Mouse (Mus musculus): ENCODE results near the gene Tox2.

DNA sequence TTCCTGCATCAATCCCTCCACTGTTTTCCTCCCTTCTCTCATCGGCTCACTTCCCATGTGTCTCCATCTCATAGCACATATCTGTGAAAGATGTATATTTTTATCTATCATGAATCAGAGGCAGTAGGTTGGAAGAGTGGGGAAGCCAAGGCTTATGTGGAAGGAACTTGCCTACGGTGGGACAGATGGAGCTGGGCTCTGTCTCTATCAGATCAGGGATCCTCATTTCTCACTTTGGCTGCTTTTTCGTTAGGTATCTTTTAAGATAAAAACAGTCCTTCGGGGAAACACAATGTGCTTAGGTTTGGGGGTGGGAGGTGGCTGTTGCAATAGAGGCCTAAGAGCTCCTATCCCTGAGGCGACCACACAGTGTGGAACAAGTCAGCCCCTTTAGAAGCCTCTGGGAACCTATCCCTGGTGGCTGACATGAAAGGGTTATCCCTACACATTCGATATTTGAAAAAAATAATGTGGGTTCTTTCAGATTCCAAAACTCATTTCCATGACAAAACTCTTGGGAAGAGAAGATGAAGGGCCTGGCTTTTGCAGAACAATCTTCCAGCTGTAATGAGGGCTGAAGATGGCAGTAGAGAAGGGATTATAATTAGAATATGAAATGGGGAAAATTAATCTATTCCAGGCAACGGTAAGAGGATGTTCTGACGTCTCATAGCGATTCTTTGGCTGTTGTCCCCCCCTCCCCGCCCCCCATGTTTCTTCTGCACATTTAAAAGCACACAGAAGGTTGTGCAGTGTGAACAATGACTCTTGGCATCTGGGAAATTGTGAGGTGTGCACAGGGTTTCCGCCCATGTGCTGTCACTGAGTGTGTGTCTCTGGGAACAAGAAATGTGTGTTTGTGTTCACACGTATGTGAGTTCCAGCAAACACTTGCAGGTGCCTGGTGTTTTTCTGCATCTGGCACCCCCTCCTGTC is 41.3 kb downstream of the Tox2 start:
- TF ChIP-seq CTCF (IDR thresholded peaks at IDR 0.05; ENCODE audit: extremely low read depth, insufficient read depth, insufficient read length, insufficient replicate concordance) (no peak), POLR2A (IDR thresholded peaks at IDR 0.05; ENCODE audit: low read depth, low read length) (no peak)
